Mouse (Mus musculus) thymus, adult 2 months (tissue): Measurements from ENCODE around the gene Gm45194.

Experiments used
- CTCF ChIP-seq: fragments of 200-500 bp; IDR thresholded peaks from 2 replicates; pipeline ENCODE4 v1.5.1; 2012; ENCODE audit warnings: mild to moderate bottlenecking, control low read depth, low read length, moderate library complexity, borderline replicate concordance; ENCODE audit not compliant: control insufficient read depth, poor library complexity, insufficient read depth; ENCODE audit errors: extremely low read depth
- POLR2A ChIP-seq: fragments of 200-500 bp; IDR thresholded peaks from 2 replicates; pipeline ENCODE4 v1.6.1; 2012; ENCODE audit warnings: mild to moderate bottlenecking, low read length, control low read depth, moderate library complexity; ENCODE audit not compliant: control insufficient read depth, poor library complexity, insufficient read depth; ENCODE audit errors: extremely low read depth

DNA sequence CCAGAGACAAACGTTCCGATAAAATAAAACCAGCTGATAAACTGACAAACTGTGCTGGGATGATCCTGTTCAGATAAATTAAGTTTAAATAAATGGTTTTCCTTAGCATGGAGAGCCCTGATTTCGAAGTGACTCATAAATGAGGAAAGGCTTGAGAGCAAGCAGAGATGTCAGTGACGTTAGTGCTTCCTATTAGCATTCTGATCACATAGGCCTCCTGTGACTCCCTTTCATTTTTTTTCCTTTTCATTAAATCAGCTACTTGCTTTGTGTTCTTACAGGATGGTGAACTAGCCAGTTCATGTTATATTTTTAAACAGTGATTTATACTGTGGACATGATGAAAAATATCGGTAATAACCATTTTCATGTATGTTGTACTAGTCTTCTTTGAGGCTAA is 9.9 kb upstream of the Gm45194 start:
- TF ChIP-seq CTCF (no peak), POLR2A (no peak)
